Mouse (Mus musculus) midbrain, embryonic 12.5 days (tissue): ENCODE data around the gene Chd9. TPM values are rescaled to one million over a fixed set of nuclear protein-coding genes. Genes with fewer than 3 reads are reported as not detected.

Experiments used
- ATAC-seq: fragments of 200-750 bp; cut with Nextera tagmentation; 2 replicates; pipeline ENCODE4 v1.8.0; 2017; ENCODE audit warnings: low read depth, moderate TSS enrichment, moderate library complexity; ENCODE audit not compliant: low FRiP score
- H3K27ac ChIP-seq: fragments of 300-500 bp; sonication (generic); replicated peaks from 2 replicates; pipeline ENCODE4 v1.5.1; 2016; ENCODE audit warnings: mild to moderate bottlenecking
- H3K27me3 ChIP-seq: fragments of 300-500 bp; sonication (generic); 2 replicates; pipeline ENCODE4 v1.6.1; 2016; ENCODE audit warnings: mild to moderate bottlenecking
- H3K36me3 ChIP-seq: fragments of 300-500 bp; sonication (generic); 2 replicates; pipeline ENCODE4 v1.6.1; 2016
- H3K4me1 ChIP-seq: fragments of 300-500 bp; sonication (generic); 2 replicates; pipeline ENCODE4 v1.6.1; 2016
- H3K4me2 ChIP-seq: fragments of 300-500 bp; sonication (generic); replicated peaks from 2 replicates; pipeline ENCODE4 v1.6.1; 2016; ENCODE audit warnings: mild to moderate bottlenecking, moderate library complexity
- H3K4me3 ChIP-seq: fragments of 300-500 bp; sonication (generic); 2 replicates; pipeline ENCODE4 v1.5.1; 2016; ENCODE audit warnings: mild to moderate bottlenecking
- H3K9ac ChIP-seq: fragments of 300-500 bp; sonication (generic); replicated peaks from 2 replicates; pipeline ENCODE4 v1.6.1; 2016; ENCODE audit warnings: mild to moderate bottlenecking, moderate library complexity
- H3K9me3 ChIP-seq: fragments of 300-500 bp; sonication (generic); 2 replicates; pipeline ENCODE4 v1.6.1; 2016; ENCODE audit warnings: mild to moderate bottlenecking
- WGBS: fragments of 180-500 bp; shearing (Covaris S2); methylation state at CpG from one replicate; pipeline ENCODE4 v1.1.7; 2016; 5-methylcytosine and 5-hydroxymethylcytosine counted together
- polyA plus RNA-seq: library from polyadenylated mRNA; unstranded; fragments of >200 nt; fragmentation: Nextera tagmentation; extraction: Ambion mirVana; gene quantifications from 2 replicates; pipeline ENCODE4 v1.2.1, GENCODE M21; 2016

Chd9 gene
- polyA plus RNA-seq, 1 experiment from 2014 or later = 58.9 TPM

- no peaks in the 10 kb centered on the region for H3K4me1 ChIP-seq
- no peak overlapping the region for H3K9ac ChIP-seq
- no peaks in the 10 kb centered on the region for H3K9me3 ChIP-seq
- WGBS = 97% methylated on average over 4 of the region's 4 CpGs
- peaks cover 44% of the 10 kb centered on the region for H3K36me3 ChIP-seq
- no peaks in the 10 kb centered on the region for H3K27me3 ChIP-seq
- no peak overlapping the region for H3K27ac ChIP-seq
- ATAC-seq = no peak
- H3K4me3 ChIP-seq = no peak overlapping the region
- H3K4me2 ChIP-seq = no peak overlapping the region
These were observed 226.3 kb downstream of the Chd9 start for GRCm38 (mm10) chr8:91054418-91054817.

GRCm38 (mm10) chr8:91056848-91057247 is 228.7 kb downstream of the Chd9 start:
- ATAC-seq = no peak
- Histone ChIP-seq H3K9me3 (no peaks in the 10 kb centered on the region), H3K9ac (no peak overlapping the region)

GRCm38 (mm10) chr8:91059086-91059578 is 231.0 kb downstream of the Chd9 start:
- no peak for ATAC-seq
- H3K27me3 ChIP-seq = no peaks in the 10 kb centered on the region
- H3K36me3 ChIP-seq = peaks cover 15% of the 10 kb centered on the region

More at GRCm38 (mm10) chr8:91056848-91057247, 228.7 kb downstream of the Chd9 start:
- no peaks in the 10 kb centered on the region for H3K27me3 ChIP-seq
- H3K27ac ChIP-seq = no peak overlapping the region
- H3K36me3 ChIP-seq = peaks cover 28% of the 10 kb centered on the region
- no peaks in the 10 kb centered on the region for H3K4me1 ChIP-seq
- H3K4me3 ChIP-seq = no peak overlapping the region
- WGBS = 66% methylated on average over 3 of the region's 3 CpGs
- no peak overlapping the region for H3K4me2 ChIP-seq

GRCm38 (mm10) chr8:91059884-91060510 is 231.8 kb downstream of the Chd9 start:
- Histone ChIP-seq H3K36me3 (peaks cover 12% of the 10 kb centered on the region), H3K4me1 (no peaks in the 10 kb centered on the region), H3K9me3 (no peaks in the 10 kb centered on the region), H3K9ac (no peak overlapping the region), H3K27ac (no peak overlapping the region), H3K27me3 (no peaks in the 10 kb centered on the region), H3K4me2 (no peak overlapping the region), H3K4me3 (no peak overlapping the region)
- WGBS = 91% methylated on average over 7 of the region's 7 CpGs
- no peak for ATAC-seq

More at GRCm38 (mm10) chr8:91059086-91059578, 231.0 kb downstream of the Chd9 start:
- H3K9ac ChIP-seq = no peak overlapping the region
- H3K9me3 ChIP-seq = no peaks in the 10 kb centered on the region
- H3K27ac ChIP-seq = no peak overlapping the region
- no peaks in the 10 kb centered on the region for H3K4me1 ChIP-seq
- no peak overlapping the region for H3K4me2 ChIP-seq
- no peak overlapping the region for H3K4me3 ChIP-seq

GRCm38 (mm10) chr8:91060555-91061471 is 232.7 kb downstream of the Chd9 start:
- H3K27me3 ChIP-seq = no peaks in the 10 kb centered on the region
- H3K9ac ChIP-seq = no peak overlapping the region
- H3K4me3 ChIP-seq = no peak overlapping the region
- peaks cover 9% of the 10 kb centered on the region for H3K36me3 ChIP-seq
- 76% methylated on average over 19 of the region's 19 CpGs for WGBS
- H3K4me1 ChIP-seq = no peaks in the 10 kb centered on the region
- no peaks in the 10 kb centered on the region for H3K9me3 ChIP-seq
- no peak overlapping the region for H3K4me2 ChIP-seq
- H3K27ac ChIP-seq = no peak overlapping the region
- no peak for ATAC-seq

GRCm38 (mm10) chr8:91065179-91065578 is 237.0 kb downstream of the Chd9 start:
- H3K9me3 ChIP-seq = no peaks in the 10 kb centered on the region
- 88% methylated on average over 4 of the region's 4 CpGs for WGBS
- H3K27me3 ChIP-seq = no peaks in the 10 kb centered on the region

GRCm38 (mm10) chr8:91069407-91069806 is 241.3 kb downstream of the Chd9 start:
- peaks cover 22% of the 10 kb centered on the region for H3K4me1 ChIP-seq
- peak overlapping the region; percentile 48 for H3K9ac ChIP-seq
- 0 out of 2 replicates have a peak, but pooled peaks have one; percentile 13 for ATAC-seq
- H3K27ac ChIP-seq = no peak overlapping the region
- peak overlapping the region; percentile 58 for H3K4me3 ChIP-seq
- H3K27me3 ChIP-seq = no peaks in the 10 kb centered on the region
- H3K36me3 ChIP-seq = no peaks in the 10 kb centered on the region
- H3K9me3 ChIP-seq = no peaks in the 10 kb centered on the region
- WGBS = 7% methylated on average over 10 of the region's 10 CpGs
- peak overlapping the region; percentile 56 for H3K4me2 ChIP-seq

More at GRCm38 (mm10) chr8:91065179-91065578, 237.0 kb downstream of the Chd9 start:
- ATAC-seq = no peak
- Histone ChIP-seq H3K4me2 (no peak overlapping the region), H3K4me3 (no peak overlapping the region), H3K36me3 (no peaks in the 10 kb centered on the region), H3K27ac (no peak overlapping the region), H3K4me1 (peaks cover 6% of the 10 kb centered on the region), H3K9ac (no peak overlapping the region)

- no peaks in the 10 kb centered on the region for H3K27me3 ChIP-seq
- 2% methylated on average over 25 of the region's 25 CpGs for WGBS
- H3K4me1 ChIP-seq = peaks cover 22% of the 10 kb centered on the region
- peak within 1 kb of the TSS; percentile 65 for H3K9ac ChIP-seq
- H3K4me3 ChIP-seq = peak within 1 kb of the TSS; percentile 58
- H3K36me3 ChIP-seq = no peaks in the 10 kb centered on the region
- H3K27ac ChIP-seq = peak within 1 kb of the TSS; percentile 50
- peak within 1 kb of the TSS; percentile 56 for H3K4me2 ChIP-seq
- ATAC-seq = peak; percentile 97
- no peaks in the 10 kb centered on the region for H3K9me3 ChIP-seq
These were observed 241.7 kb downstream of the Chd9 start, which contains the start of gene Rbl2 for GRCm38 (mm10) chr8:91069834-91070233. Gene Rbl2, plus strand, starts transcription at chr8:91070057.

GRCm38 (mm10) chr8:91070275-91070859 is 242.2 kb downstream of the Chd9 start:
- peak overlapping the region; percentile 65 for H3K9ac ChIP-seq
- ATAC-seq = peak; percentile 87
- H3K9me3 ChIP-seq = no peaks in the 10 kb centered on the region
- H3K27me3 ChIP-seq = no peaks in the 10 kb centered on the region
- under 1% methylated on average over 34 of the region's 34 CpGs for WGBS
- peak overlapping the region; percentile 56 for H3K4me2 ChIP-seq
- peak overlapping the region; percentile 58 for H3K4me3 ChIP-seq
- H3K4me1 ChIP-seq = peaks cover 22% of the 10 kb centered on the region
- H3K27ac ChIP-seq = peak overlapping the region; percentile 50
- H3K36me3 ChIP-seq = no peaks in the 10 kb centered on the region

GRCm38 (mm10) chr8:91077077-91077867 is 249.1 kb downstream of the Chd9 start:
- Histone ChIP-seq H3K9me3 (no peaks in the 10 kb centered on the region), H3K27me3 (no peaks in the 10 kb centered on the region), H3K4me1 (no peaks in the 10 kb centered on the region), H3K27ac (no peak overlapping the region), H3K4me3 (no peak overlapping the region), H3K9ac (no peak overlapping the region), H3K36me3 (peaks cover 18% of the 10 kb centered on the region), H3K4me2 (no peak overlapping the region)
- no peak for ATAC-seq
- 95% methylated on average over 12 of the region's 12 CpGs for WGBS

GRCm38 (mm10) chr8:91079678-91080077 is 251.5 kb downstream of the Chd9 start:
- no peaks in the 10 kb centered on the region for H3K27me3 ChIP-seq
- no peak for ATAC-seq
- no peak overlapping the region for H3K9ac ChIP-seq
- H3K4me3 ChIP-seq = no peak overlapping the region
- 95% methylated on average over 2 of the region's 2 CpGs for WGBS
- peaks cover 26% of the 10 kb centered on the region for H3K36me3 ChIP-seq
- H3K4me2 ChIP-seq = no peak overlapping the region
- no peaks in the 10 kb centered on the region for H3K4me1 ChIP-seq
- no peaks in the 10 kb centered on the region for H3K9me3 ChIP-seq
- no peak overlapping the region for H3K27ac ChIP-seq
